Mouse (Mus musculus) G1E (cell line): ENCODE measurements around the gene Fat3. TPM values are rescaled to one million over a fixed set of nuclear protein-coding genes. Genes with fewer than 3 reads are reported as not detected.

Experiments used
- ATAC-seq: 2 replicates; pipeline ENCODE4 v1.8.0; 2016; ENCODE audit warnings: mild to moderate bottlenecking; ENCODE audit not compliant: insufficient number of reproducible peaks, poor library complexity, low FRiP score, severe bottlenecking; ENCODE audit errors: extremely low read depth
- DNase-seq: peaks from one replicate; pipeline ENCODE4 v3.0.0; 2012; ENCODE audit warnings: low spot score
- H3K27me3 ChIP-seq: 2 replicates; pipeline ENCODE4 v1.6.1; 2012; ENCODE audit warnings: mild to moderate bottlenecking, low read length, inconsistent platforms; ENCODE audit not compliant: insufficient read depth
- H3K36me3 ChIP-seq: replicated peaks from 2 replicates; pipeline ENCODE3; 2012; ENCODE audit warnings: mild to moderate bottlenecking, inconsistent platforms
- H3K4me1 ChIP-seq: 2 replicates; pipeline ENCODE4 v1.6.1; 2012; ENCODE audit warnings: low read depth, low read length, inconsistent platforms, mixed read lengths; ENCODE audit not compliant: insufficient read depth
- H3K4me3 ChIP-seq: 2 replicates; pipeline ENCODE4 v1.5.1; 2012; ENCODE audit warnings: low read depth, mild to moderate bottlenecking, inconsistent platforms, low read length, moderate library complexity, mixed read lengths
- H3K9me3 ChIP-seq: replicated peaks from 2 replicates; pipeline ENCODE4 v1.6.1; 2012; ENCODE audit warnings: inconsistent platforms
- CTCF ChIP-seq: IDR thresholded peaks from 2 replicates; pipeline ENCODE4 v1.5.1; 2012; ENCODE audit warnings: low read depth, low read length, inconsistent platforms, mixed read lengths
- GATA1 ChIP-seq: IDR thresholded peaks from 2 replicates; pipeline ENCODE4 v1.6.1; 2012; ENCODE audit warnings: borderline replicate concordance, low read length, inconsistent platforms, mixed read lengths
- GATA2 ChIP-seq: IDR thresholded peaks from 2 replicates; pipeline ENCODE4 v1.6.1; 2012; ENCODE audit warnings: low read depth, low read length, inconsistent platforms, borderline replicate concordance
- POLR2AphosphoS5 ChIP-seq: IDR thresholded peaks from 2 replicates; pipeline ENCODE4 v1.6.1; 2012; ENCODE audit warnings: low read depth, low read length, inconsistent platforms; ENCODE audit not compliant: insufficient replicate concordance
- TAL1 ChIP-seq: conservative IDR thresholded peaks from 2 replicates; pipeline ENCODE4 v1.6.1; 2012; ENCODE audit warnings: low read depth, low read length, inconsistent platforms, mixed read lengths
- polyA plus RNA-seq: library from polyadenylated mRNA; stranded (reverse); fragments of >175 nt; gene quantifications from 2 replicates; pipeline ENCODE4 v1.2.3, GENCODE M21; 2012
- total RNA-seq, 2 experiments: library from RNA; stranded (forward) in 1 of 2; stranded (reverse) in 1 of 2; fragments of 200-1000 nt in 1 of 2; fragments of >200 nt in 1 of 2; fragmentation: Nextera tagmentation in 1 of 2; gene quantifications; 2 replicates each; pipeline ENCODE4 v1.2.3; 2014 to 2017

The Fat3 gene
- total and polyA plus RNA-seq, 3 experiments = 0.11 TPM; not detected in 2

DNA sequence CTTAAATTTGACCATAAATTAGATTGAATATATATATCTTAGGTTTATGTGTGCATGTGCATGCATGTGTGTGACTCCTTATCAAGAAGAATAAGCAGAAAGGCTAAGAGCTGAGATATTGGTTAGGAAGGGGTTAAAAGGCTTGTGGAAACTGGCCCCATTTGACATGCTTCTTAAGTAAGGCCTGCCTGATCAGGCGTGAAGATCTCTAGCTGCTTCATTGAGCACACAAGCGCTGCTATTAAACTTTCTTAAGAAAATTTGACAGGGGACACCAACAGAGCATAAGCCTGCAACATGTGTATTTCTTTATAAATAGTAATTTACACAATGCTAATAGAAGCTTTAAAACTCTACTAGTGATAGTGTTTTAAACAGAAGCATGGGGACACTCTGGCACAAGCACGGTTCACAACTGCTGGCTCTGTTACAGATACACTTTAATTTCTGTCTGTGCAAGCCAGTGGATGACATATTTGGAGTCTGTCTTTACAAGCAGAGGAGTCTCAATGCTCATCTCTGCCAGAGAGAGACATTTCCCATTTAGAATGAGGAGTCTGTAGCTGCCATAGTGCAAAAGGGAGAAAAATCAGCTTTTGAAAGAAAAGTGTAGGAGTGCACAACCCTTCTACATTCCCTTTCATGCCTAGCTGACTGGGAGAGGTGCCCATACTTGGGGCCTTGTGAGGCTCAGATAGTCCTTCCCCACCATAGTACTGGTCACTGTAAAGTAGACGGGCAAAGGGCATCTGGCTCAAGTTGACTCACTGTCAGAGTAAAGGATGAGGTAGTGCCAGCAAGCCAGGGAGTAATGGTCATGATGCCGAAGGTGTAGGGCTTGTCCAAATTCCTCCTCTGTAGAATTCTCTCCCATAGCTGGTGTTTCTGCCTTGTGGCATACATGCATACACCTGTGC lies 408.8 kb downstream of the Fat3 start:
- TF ChIP-seq POLR2AphosphoS5 (no peak), TAL1 (no peak), GATA2 (no peak), GATA1 (no peak), CTCF (no peak)
- no peak for ATAC-seq

GRCm38 (mm10) chr9:16079292-16079691 lies 421.8 kb downstream of the Fat3 start:
- H3K9me3 ChIP-seq = no peaks in the 10 kb centered on the region
- H3K27me3 ChIP-seq = no peaks in the 10 kb centered on the region
- no peaks in the 10 kb centered on the region for H3K36me3 ChIP-seq
- no peak for DNase-seq
- H3K4me1 ChIP-seq = no peaks in the 10 kb centered on the region
- TF ChIP-seq TAL1 (no peak), GATA1 (no peak), GATA2 (no peak), CTCF (no peak), POLR2AphosphoS5 (no peak)
- no peak for ATAC-seq
- H3K4me3 ChIP-seq = no peak overlapping the region

More for the DNA sequence above, 408.8 kb downstream of the Fat3 start:
- no peaks in the 10 kb centered on the region for H3K36me3 ChIP-seq
- H3K4me3 ChIP-seq = no peak overlapping the region
- DNase-seq = no peak
- no peaks in the 10 kb centered on the region for H3K9me3 ChIP-seq
- no peaks in the 10 kb centered on the region for H3K4me1 ChIP-seq
- no peaks in the 10 kb centered on the region for H3K27me3 ChIP-seq

- TF ChIP-seq GATA2 (no peak), TAL1 (no peak), GATA1 (no peak), POLR2AphosphoS5 (no peak), CTCF (no peak)
- Histone ChIP-seq H3K4me3 (no peak overlapping the region), H3K9me3 (no peaks in the 10 kb centered on the region), H3K27me3 (no peaks in the 10 kb centered on the region), H3K36me3 (no peaks in the 10 kb centered on the region), H3K4me1 (no peaks in the 10 kb centered on the region)
- DNase-seq = no peak
- ATAC-seq = no peak
Measured at GRCm38 (mm10) chr9:16074664-16075063, 426.4 kb downstream of the Fat3 start.

GRCm38 (mm10) chr9:16074116-16074515 lies 427.0 kb downstream of the Fat3 start:
- no peak overlapping the region for H3K4me3 ChIP-seq
- no peaks in the 10 kb centered on the region for H3K4me1 ChIP-seq
- TF ChIP-seq TAL1 = no peak
- TF ChIP-seq GATA2 = no peak
- no peak for TF ChIP-seq GATA1
- TF ChIP-seq POLR2AphosphoS5 = no peak
- no peaks in the 10 kb centered on the region for H3K36me3 ChIP-seq
- H3K9me3 ChIP-seq = no peaks in the 10 kb centered on the region
- no peak for ATAC-seq
- H3K27me3 ChIP-seq = no peaks in the 10 kb centered on the region
- DNase-seq = no peak

DNA sequence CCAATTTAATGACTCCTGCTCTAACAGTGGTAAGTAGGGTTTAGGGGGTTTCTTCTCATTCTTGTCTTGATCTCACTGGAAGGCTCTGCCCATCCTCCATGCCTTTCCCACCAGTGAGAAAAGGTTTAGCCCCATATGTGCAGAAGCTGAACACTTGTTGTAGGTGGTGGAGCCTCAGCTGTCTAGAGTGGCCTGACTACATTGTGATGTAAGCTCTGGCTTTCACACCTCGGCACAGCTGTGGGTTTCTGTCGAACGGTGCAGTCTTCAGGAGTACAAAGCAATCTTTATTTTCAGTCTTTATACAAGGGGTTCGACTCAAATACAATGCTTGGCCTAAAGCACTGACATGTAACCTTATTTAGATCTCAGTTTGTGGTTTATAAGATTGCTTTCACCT lies 437.6 kb downstream of the Fat3 start:
- ATAC-seq (no peak), DNase-seq (no peak)
- Histone ChIP-seq H3K4me1 (no peaks in the 10 kb centered on the region), H3K4me3 (no peak overlapping the region), H3K9me3 (no peaks in the 10 kb centered on the region), H3K36me3 (no peaks in the 10 kb centered on the region), H3K27me3 (no peaks in the 10 kb centered on the region)
- no peak for TF ChIP-seq TAL1
- TF ChIP-seq GATA2 = no peak
- TF ChIP-seq POLR2AphosphoS5 = no peak
- no peak for TF ChIP-seq GATA1
- no peak for TF ChIP-seq CTCF

DNA sequence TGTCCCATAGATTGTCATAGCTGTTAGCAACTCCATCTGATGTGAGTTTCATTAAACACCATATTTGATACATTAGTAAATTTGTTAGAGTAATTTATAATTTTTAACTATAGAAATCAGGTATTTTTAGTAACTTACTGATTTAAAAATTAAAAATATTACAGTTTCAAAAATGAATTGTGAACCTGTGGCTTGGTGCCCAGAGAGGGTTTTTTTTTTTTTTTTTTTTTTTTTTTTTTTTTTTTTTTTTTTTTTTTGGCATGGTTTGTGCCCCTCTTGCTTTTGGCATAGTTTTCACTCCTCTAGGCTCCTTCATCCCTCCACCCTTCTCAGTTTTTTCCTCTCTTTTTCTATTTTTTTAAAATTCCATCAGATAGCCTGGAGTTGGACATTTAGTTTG lies 438.6 kb downstream of the Fat3 start:
- Histone ChIP-seq H3K9me3 (no peaks in the 10 kb centered on the region), H3K36me3 (no peaks in the 10 kb centered on the region), H3K4me1 (no peaks in the 10 kb centered on the region), H3K27me3 (no peaks in the 10 kb centered on the region), H3K4me3 (no peak overlapping the region)
- TF ChIP-seq GATA2 (no peak), CTCF (no peak), POLR2AphosphoS5 (no peak), TAL1 (no peak), GATA1 (no peak)
- no peak for ATAC-seq
- DNase-seq = no peak
